Mouse (Mus musculus) E14TG2a.4 (cell line): ENCODE data around the gene Ank2.

Source experiments
- H3K27me3 ChIP-seq: 2 replicates; pipeline ENCODE4 v1.6.1; 2014; ENCODE audit warnings: low read length, control low read depth; ENCODE audit not compliant: insufficient read depth
- H3K36me3 ChIP-seq: 2 replicates; pipeline ENCODE4 v1.6.1; 2014; ENCODE audit warnings: low read length, control low read depth; ENCODE audit not compliant: insufficient read depth
- H3K4me1 ChIP-seq: replicated peaks from 2 replicates; pipeline ENCODE4 v1.6.1; 2014; ENCODE audit warnings: low read depth, low read length, control low read depth
- H3K4me3 ChIP-seq: replicated peaks from 2 replicates; pipeline ENCODE4 v1.5.1; 2014; ENCODE audit warnings: mild to moderate bottlenecking, low read length
- H3K9me3 ChIP-seq: 2 replicates; pipeline ENCODE4 v1.6.1; 2014; ENCODE audit warnings: low read length, control low read depth
- CTCF ChIP-seq: conservative IDR thresholded peaks from 2 replicates; pipeline ENCODE4 v1.5.1; 2014; ENCODE audit warnings: low read length
- NANOG ChIP-seq: IDR thresholded peaks from 2 replicates; pipeline ENCODE4 v1.6.1; 2014; ENCODE audit warnings: borderline replicate concordance, low read length, mixed read lengths
- POU5F1 ChIP-seq: IDR thresholded peaks from 2 replicates; pipeline ENCODE4 v1.6.1; 2014; ENCODE audit warnings: low read length, borderline replicate concordance

The Ank2 gene

GRCm38 (mm10) chr3:127367450-127367849 is 131.7 kb downstream of the Ank2 start:
- no peaks in the 10 kb centered on the region for H3K4me1 ChIP-seq
- no peak for TF ChIP-seq CTCF
- TF ChIP-seq NANOG: no peak
- no peak for TF ChIP-seq POU5F1
- H3K36me3 ChIP-seq: no peaks in the 10 kb centered on the region
- no peak overlapping the region for H3K4me3 ChIP-seq
- no peaks in the 10 kb centered on the region for H3K9me3 ChIP-seq
- H3K27me3 ChIP-seq: no peaks in the 10 kb centered on the region

- Histone ChIP-seq H3K4me1 (no peaks in the 10 kb centered on the region), H3K4me3 (peak overlapping the region; percentile 65), H3K9me3 (no peaks in the 10 kb centered on the region), H3K36me3 (no peaks in the 10 kb centered on the region), H3K27me3 (no peaks in the 10 kb centered on the region)
- TF ChIP-seq CTCF (no peak), POU5F1 (no peak), NANOG (no peak)
Observed at GRCm38 (mm10) chr3:127363512-127363911, 135.6 kb downstream of the Ank2 start.

GRCm38 (mm10) chr3:127362611-127363393 is 136.3 kb downstream of the Ank2 start:
- no peaks in the 10 kb centered on the region for H3K4me1 ChIP-seq
- H3K9me3 ChIP-seq: no peaks in the 10 kb centered on the region
- H3K4me3 ChIP-seq: no peak overlapping the region
- no peaks in the 10 kb centered on the region for H3K27me3 ChIP-seq
- H3K36me3 ChIP-seq: no peaks in the 10 kb centered on the region
- TF ChIP-seq CTCF (no peak), NANOG (no peak), POU5F1 (no peak)

- Histone ChIP-seq H3K4me1 (no peaks in the 10 kb centered on the region), H3K27me3 (no peaks in the 10 kb centered on the region), H3K9me3 (no peaks in the 10 kb centered on the region), H3K36me3 (no peaks in the 10 kb centered on the region), H3K4me3 (no peak overlapping the region)
- TF ChIP-seq CTCF (no peak), NANOG (no peak)
Observed at GRCm38 (mm10) chr3:127361846-127362245, 137.3 kb downstream of the Ank2 start.

- no peaks in the 10 kb centered on the region for H3K27me3 ChIP-seq
- no peak overlapping the region for H3K4me3 ChIP-seq
- no peak for TF ChIP-seq CTCF
- TF ChIP-seq NANOG: no peak
- no peak for TF ChIP-seq POU5F1
- H3K36me3 ChIP-seq: no peaks in the 10 kb centered on the region
- H3K4me1 ChIP-seq: no peaks in the 10 kb centered on the region
- H3K9me3 ChIP-seq: no peaks in the 10 kb centered on the region
Observed at GRCm38 (mm10) chr3:127361384-127361783, 137.8 kb downstream of the Ank2 start.

- TF ChIP-seq CTCF (no peak), POU5F1 (no peak), NANOG (no peak)
- H3K9me3 ChIP-seq: no peaks in the 10 kb centered on the region
- no peaks in the 10 kb centered on the region for H3K27me3 ChIP-seq
- H3K36me3 ChIP-seq: no peaks in the 10 kb centered on the region
- H3K4me1 ChIP-seq: no peaks in the 10 kb centered on the region
- no peak overlapping the region for H3K4me3 ChIP-seq
Observed at GRCm38 (mm10) chr3:127355252-127355651, 143.9 kb downstream of the Ank2 start.

GRCm38 (mm10) chr3:127350602-127351362 is 148.4 kb downstream of the Ank2 start:
- no peaks in the 10 kb centered on the region for H3K36me3 ChIP-seq

GRCm38 (mm10) chr3:127348926-127349325 is 150.2 kb downstream of the Ank2 start:
- H3K4me1 ChIP-seq: no peaks in the 10 kb centered on the region
- H3K9me3 ChIP-seq: 0 out of 2 replicates have a peak, but pooled peaks cover 3% of the 10 kb centered on the region
- H3K27me3 ChIP-seq: no peaks in the 10 kb centered on the region
- H3K36me3 ChIP-seq: no peaks in the 10 kb centered on the region
- TF ChIP-seq NANOG (no peak), POU5F1 (no peak), CTCF (no peak)
- H3K4me3 ChIP-seq: no peak overlapping the region

More at GRCm38 (mm10) chr3:127350602-127351362, 148.4 kb downstream of the Ank2 start:
- Histone ChIP-seq H3K27me3 (no peaks in the 10 kb centered on the region), H3K4me1 (no peaks in the 10 kb centered on the region), H3K4me3 (no peak overlapping the region), H3K9me3 (0 out of 2 replicates have a peak, but pooled peaks cover 3% of the 10 kb centered on the region)
- TF ChIP-seq POU5F1 (no peak), NANOG (no peak), CTCF (no peak)
